Mouse (Mus musculus): Measurements from ENCODE around the gene Gpc6.

- TF ChIP-seq POLR2AphosphoS5 (IDR thresholded peaks at IDR 0.05; ENCODE audit: borderline replicate concordance, low read depth, low read length) (no peak), ZC3H11A (IDR thresholded peaks at IDR 0.05; ENCODE audit: low read depth, low read length) (no peak)
Observed at GRCm38 (mm10) chr14:117214373-117214772, 289.3 kb downstream of the Gpc6 start.
